Mouse (Mus musculus): ENCODE measurements around the gene Cysrt1. TPM values are rescaled to one million over a fixed set of nuclear protein-coding genes. Genes with fewer than 3 reads are reported as not detected.

Gene Cysrt1
- polyA plus RNA-seq (2014; fragmentation: Illumina TruSeq; extraction: RNeasy Lipid Tissue Mini Kit (QIAGEN cat#74804); ENCODE audit: low read depth, low replicate concordance): not detected

GRCm38 (mm10) chr2:25242101-25242506 is at the start of gene Cysrt1, which contains the start of gene Rnf208:
Gene Cysrt1, minus strand, starts transcription at chr2:25242452.
Gene Rnf208, plus strand, starts transcription at chr2:25242255.

DNA sequence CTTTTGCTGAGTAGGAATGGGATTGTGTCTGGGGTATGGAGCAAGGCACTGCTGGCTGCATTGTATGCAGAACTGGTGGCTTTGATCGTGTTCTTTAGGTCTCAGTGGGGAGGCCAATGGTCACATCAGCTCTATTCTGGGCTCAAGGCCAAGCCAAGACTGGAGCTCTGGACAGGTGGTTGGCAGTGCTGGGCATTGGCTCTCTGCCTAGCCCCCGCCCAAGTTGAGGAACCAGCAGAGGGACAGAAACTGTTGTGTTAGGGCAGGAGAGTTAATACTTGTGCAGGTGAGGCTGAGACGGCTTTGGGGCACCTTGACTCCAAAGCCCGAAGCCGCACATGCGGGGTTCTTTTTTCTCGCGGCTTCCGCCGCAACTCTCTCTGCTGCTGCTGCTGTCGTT is 47.4 kb upstream of the Cysrt1 start, which contains the start of gene Lrrc26:
Lrrc26 (plus strand) TSS at position 265 of the 400 bp plus-strand sequence.

GRCm38 (mm10) chr2:25287927-25288649 is 45.8 kb upstream of the Cysrt1 start, which contains the start of gene Tmem210:
Gene Tmem210, plus strand, starts transcription at chr2:25288145.

GRCm38 (mm10) chr2:25271827-25272511 is 29.7 kb upstream of the Cysrt1 start, which contains the start of the genes Ssna1 and Anapc2:
Gene Ssna1, minus strand, starts transcription at chr2:25272438.
Gene Anapc2, plus strand, starts transcription at chr2:25272478.

DNA sequence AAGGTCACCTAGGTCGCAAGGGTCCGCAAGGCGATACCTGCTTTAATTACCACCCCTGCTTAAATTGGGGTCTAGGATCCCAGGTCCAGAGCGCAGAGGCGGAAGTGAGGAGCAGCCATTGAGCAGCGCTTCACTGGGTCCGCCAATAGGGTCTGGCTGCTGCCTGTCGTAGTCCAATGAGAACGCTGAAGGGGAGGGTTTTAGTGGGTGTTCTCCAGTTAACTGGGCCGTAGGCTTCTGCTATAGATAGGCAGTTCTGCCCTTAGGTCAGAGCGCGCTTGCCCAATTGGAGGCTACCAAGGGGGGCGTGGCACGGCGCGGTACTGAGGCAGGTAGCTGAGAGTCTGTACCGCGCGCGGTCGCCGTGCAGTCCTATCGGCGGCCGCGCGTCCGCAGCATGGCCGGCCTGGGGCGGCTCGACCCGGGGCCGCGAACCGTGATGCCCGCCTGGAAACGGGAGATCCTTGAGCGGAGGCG is 20.1 kb upstream of the Cysrt1 start, which contains the start of gene Tprn:
Tprn (plus strand) TSS at position 328 of the 477 bp plus-strand sequence.

GRCm38 (mm10) chr2:25255284-25255779 is 13.1 kb upstream of the Cysrt1 start, which contains the start of gene Tmem203:
Gene Tmem203, plus strand, starts transcription at chr2:25255439.

GRCm38 (mm10) chr2:25246183-25247072 is 4.2 kb upstream of the Cysrt1 start, which contains the start of gene AL732309.1:
Gene AL732309.1, minus strand, starts transcription at chr2:25246863.

GRCm38 (mm10) chr2:25236614-25237013 is 5.6 kb downstream of the Cysrt1 start, which contains the start of gene Rnf224:
Gene Rnf224, minus strand, starts transcription at chr2:25236787.

DNA sequence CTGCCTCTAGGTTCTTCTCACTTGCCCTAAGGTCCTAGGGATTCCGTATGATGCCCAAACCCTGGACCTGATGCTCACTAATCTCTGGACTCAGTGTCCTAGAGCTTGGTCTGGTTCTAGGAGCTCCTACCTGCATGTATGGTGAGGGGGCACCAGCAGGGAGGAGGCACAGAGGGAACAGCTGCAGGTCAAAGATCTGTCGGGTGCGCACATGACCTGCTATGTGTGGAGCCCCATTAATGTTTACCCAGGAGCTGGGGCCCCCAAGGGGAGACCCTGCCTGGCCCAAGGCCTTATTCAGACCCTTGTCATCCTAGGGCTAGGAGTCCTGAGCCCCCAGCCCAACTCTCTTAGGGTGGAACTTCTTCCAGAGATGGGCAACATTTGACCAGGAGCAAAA is 8.2 kb downstream of the Cysrt1 start, which contains the start of gene Slc34a3:
Slc34a3 (minus strand) TSS at position 315 of the 400 bp plus-strand sequence.

DNA sequence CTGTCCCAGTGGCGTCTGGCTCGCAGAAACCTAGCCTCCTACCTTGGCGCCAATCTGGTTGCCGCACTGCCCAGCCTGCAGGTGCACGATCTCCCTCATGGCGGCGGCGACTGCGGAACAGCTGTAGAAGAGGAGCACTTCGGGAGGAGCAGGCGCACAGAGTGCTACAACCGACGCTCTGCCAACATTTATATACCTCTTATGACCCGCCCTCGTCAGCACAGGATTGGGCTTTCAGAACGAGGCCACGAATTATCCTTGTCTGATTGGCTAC is 17.8 kb downstream of the Cysrt1 start, which contains the start of gene Tubb4b:
Tubb4b (minus strand) TSS at position 211 of the 274 bp plus-strand sequence.

DNA sequence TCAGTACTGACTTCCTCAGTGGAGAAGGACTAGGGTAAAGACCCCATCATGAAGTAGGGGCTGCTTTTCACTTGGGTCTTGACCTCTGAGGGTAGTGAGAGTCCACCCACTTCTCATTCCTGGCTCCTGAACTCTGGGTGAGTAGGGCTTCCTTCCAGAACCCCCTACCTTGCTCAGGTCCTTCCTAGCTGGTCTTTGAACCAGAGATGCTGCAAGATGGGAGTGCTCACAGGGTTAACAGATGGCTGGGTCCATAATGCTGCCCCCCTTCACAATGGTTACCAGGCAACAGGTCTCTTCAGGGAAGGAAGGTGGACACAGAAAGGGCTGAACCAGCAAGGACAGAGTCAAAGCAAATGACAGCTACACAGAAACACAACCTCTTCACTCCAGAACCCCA is 23.8 kb downstream of the Cysrt1 start, which contains the start of gene Fam166a:
Fam166a (plus strand) TSS at position 301 of the 400 bp plus-strand sequence.

DNA sequence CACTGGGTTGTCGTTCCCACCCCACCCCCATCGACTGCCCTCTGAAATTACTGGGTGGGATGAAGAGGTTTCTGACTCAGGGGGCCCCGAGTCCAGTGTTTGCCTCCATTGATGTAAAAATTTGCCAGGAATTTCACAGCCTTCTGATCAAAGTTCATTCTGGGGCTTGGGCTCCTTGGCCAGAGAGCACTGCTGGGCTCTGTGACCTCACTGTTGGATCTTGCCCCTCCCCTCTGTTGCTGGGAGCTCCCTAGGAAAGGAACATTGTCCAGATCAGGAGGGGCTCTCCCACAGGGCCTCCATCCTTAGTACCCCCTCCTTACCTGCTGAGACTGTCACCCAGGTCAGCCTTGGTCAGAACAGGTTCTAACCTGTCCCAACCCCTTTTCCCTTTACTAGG is 27.8 kb downstream of the Cysrt1 start, which contains the start of gene Stpg3:
Stpg3 (minus strand) TSS at position 194 of the 400 bp plus-strand sequence.

DNA sequence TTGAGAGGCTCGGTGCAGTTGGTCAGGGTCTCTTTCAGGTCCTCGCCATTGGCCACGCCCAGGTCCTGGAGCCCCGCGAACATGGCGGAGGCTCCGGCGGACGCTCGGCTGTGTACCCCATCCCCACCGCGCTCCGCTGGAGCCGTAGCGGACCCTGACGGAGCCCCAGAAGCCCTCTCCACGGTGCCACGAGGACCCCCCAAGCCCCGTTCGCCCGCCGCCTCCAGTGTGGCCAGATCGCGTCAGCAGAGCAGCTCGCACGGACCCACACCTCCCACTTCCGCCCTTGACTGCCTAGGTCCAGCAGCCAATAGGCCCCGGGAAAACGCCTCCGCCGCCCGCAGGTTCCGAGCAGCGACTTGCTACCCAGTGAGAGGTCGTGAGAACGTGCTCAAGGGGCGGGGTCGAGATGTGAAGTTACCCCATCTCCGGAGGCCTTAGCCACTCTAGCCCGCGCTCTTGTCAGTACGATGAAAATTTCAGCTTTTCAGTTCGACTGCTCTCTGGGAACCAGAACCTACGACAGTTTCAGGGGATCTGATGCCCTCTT is 31.1 kb downstream of the Cysrt1 start, which contains the start of gene Nelfb:
Nelfb (minus strand) TSS at position 369 of the 550 bp plus-strand sequence.

DNA sequence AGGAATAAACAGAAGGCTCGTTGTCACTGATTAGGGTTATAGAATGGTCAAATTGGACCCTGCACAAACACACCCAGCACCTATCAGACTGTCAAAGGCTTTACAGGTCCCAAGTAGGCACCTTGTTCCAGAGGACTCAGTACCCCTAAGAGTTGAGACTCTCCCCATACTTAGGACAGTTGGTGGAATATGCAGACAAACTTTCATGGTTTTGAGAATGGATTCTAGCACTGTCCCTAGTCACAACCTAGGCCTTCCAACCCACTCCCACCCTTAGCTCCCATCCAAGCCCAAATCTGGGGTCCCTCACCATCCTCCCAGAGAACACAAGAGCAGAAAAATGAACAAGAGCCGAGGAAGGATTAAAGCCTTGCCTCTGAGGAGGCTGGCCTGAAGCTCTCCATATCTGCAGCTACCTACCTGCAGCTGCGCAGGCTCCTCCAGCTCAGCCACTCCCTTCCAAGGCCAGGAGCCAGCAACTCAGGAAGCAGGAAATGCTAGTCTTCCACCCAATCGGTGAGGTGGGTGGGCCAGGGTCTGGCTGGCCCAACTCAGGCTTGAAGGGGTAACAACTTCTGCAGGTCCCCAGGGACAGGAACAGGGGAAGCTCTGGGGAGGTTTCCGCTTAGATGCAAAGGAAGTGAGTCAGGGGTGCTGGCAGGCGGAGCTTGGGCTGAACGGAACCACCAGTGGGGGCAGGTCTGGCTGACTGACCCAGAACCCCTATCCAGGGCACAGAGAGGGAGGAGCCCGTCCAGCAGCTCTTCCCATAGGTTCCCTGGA is 45.9 kb downstream of the Cysrt1 start, which contains the start of gene Tor4a:
Tor4a (minus strand) TSS at position 715 of the 783 bp plus-strand sequence.

Other genes starting within 250 kb of the Cysrt1 start
- 6.8 TPM for gene Nsmf, start 188.1 kb downstream of the Cysrt1 start, polyA plus RNA-seq (2014; fragmentation: Illumina TruSeq; extraction: RNeasy Lipid Tissue Mini Kit (QIAGEN cat#74804); ENCODE audit: low read depth, low replicate concordance)
- gene Entpd8, start 162.1 kb downstream of the Cysrt1 start, polyA plus RNA-seq (2014; fragmentation: Illumina TruSeq; extraction: RNeasy Lipid Tissue Mini Kit (QIAGEN cat#74804); ENCODE audit: low read depth, low replicate concordance): 39.5 TPM
- gene Noxa1, start 147.3 kb downstream of the Cysrt1 start, polyA plus RNA-seq (2014; fragmentation: Illumina TruSeq; extraction: RNeasy Lipid Tissue Mini Kit (QIAGEN cat#74804); ENCODE audit: low read depth, low replicate concordance): 1.2 TPM
- gene Nrarp, start 61.7 kb downstream of the Cysrt1 start, polyA plus RNA-seq (2014; fragmentation: Illumina TruSeq; extraction: RNeasy Lipid Tissue Mini Kit (QIAGEN cat#74804); ENCODE audit: low read depth, low replicate concordance): 14.4 TPM
- gene Tor4a, start 45.6 kb downstream of the Cysrt1 start, polyA plus RNA-seq (2014; fragmentation: Illumina TruSeq; extraction: RNeasy Lipid Tissue Mini Kit (QIAGEN cat#74804); ENCODE audit: low read depth, low replicate concordance): 3.9 TPM
- 6.1 TPM for gene Nelfb, start 31.0 kb downstream of the Cysrt1 start, polyA plus RNA-seq (2014; fragmentation: Illumina TruSeq; extraction: RNeasy Lipid Tissue Mini Kit (QIAGEN cat#74804); ENCODE audit: low read depth, low replicate concordance)
- not detected for gene Stpg3, start 27.8 kb downstream of the Cysrt1 start, polyA plus RNA-seq (2014; fragmentation: Illumina TruSeq; extraction: RNeasy Lipid Tissue Mini Kit (QIAGEN cat#74804); ENCODE audit: low read depth, low replicate concordance)
- not detected for gene Fam166a, start 23.7 kb downstream of the Cysrt1 start, polyA plus RNA-seq (2014; fragmentation: Illumina TruSeq; extraction: RNeasy Lipid Tissue Mini Kit (QIAGEN cat#74804); ENCODE audit: low read depth, low replicate concordance)
- 58.7 TPM for gene Tubb4b, start 17.8 kb downstream of the Cysrt1 start, polyA plus RNA-seq (2014; fragmentation: Illumina TruSeq; extraction: RNeasy Lipid Tissue Mini Kit (QIAGEN cat#74804); ENCODE audit: low read depth, low replicate concordance)
- gene Slc34a3, start 8.1 kb downstream of the Cysrt1 start, polyA plus RNA-seq (2014; fragmentation: Illumina TruSeq; extraction: RNeasy Lipid Tissue Mini Kit (QIAGEN cat#74804); ENCODE audit: low read depth, low replicate concordance): not detected
- not detected for gene Rnf224, start 5.7 kb downstream of the Cysrt1 start, polyA plus RNA-seq (2014; fragmentation: Illumina TruSeq; extraction: RNeasy Lipid Tissue Mini Kit (QIAGEN cat#74804); ENCODE audit: low read depth, low replicate concordance)
- not detected for gene Rnf208, start 197 bp downstream of the Cysrt1 start, polyA plus RNA-seq (2014; fragmentation: Illumina TruSeq; extraction: RNeasy Lipid Tissue Mini Kit (QIAGEN cat#74804); ENCODE audit: low read depth, low replicate concordance)
- 0.85 TPM for gene AL732309.1, start 4.4 kb upstream of the Cysrt1 start, polyA plus RNA-seq (2014; fragmentation: Illumina TruSeq; extraction: RNeasy Lipid Tissue Mini Kit (QIAGEN cat#74804); ENCODE audit: low read depth, low replicate concordance)
- 0.76 TPM for gene Tmem203, start 13.0 kb upstream of the Cysrt1 start, polyA plus RNA-seq (2014; fragmentation: Illumina TruSeq; extraction: RNeasy Lipid Tissue Mini Kit (QIAGEN cat#74804); ENCODE audit: low read depth, low replicate concordance)
- 7.7 TPM for gene Tprn, start 20.2 kb upstream of the Cysrt1 start, polyA plus RNA-seq (2014; fragmentation: Illumina TruSeq; extraction: RNeasy Lipid Tissue Mini Kit (QIAGEN cat#74804); ENCODE audit: low read depth, low replicate concordance)
- gene Ssna1, start 30.0 kb upstream of the Cysrt1 start, polyA plus RNA-seq (2014; fragmentation: Illumina TruSeq; extraction: RNeasy Lipid Tissue Mini Kit (QIAGEN cat#74804); ENCODE audit: low read depth, low replicate concordance): 2.0 TPM
- gene Anapc2, start 30.0 kb upstream of the Cysrt1 start, polyA plus RNA-seq (2014; fragmentation: Illumina TruSeq; extraction: RNeasy Lipid Tissue Mini Kit (QIAGEN cat#74804); ENCODE audit: low read depth, low replicate concordance): 9.7 TPM
- not detected for gene Tmem210, start 45.7 kb upstream of the Cysrt1 start, polyA plus RNA-seq (2014; fragmentation: Illumina TruSeq; extraction: RNeasy Lipid Tissue Mini Kit (QIAGEN cat#74804); ENCODE audit: low read depth, low replicate concordance)
- gene Lrrc26, start 47.5 kb upstream of the Cysrt1 start, polyA plus RNA-seq (2014; fragmentation: Illumina TruSeq; extraction: RNeasy Lipid Tissue Mini Kit (QIAGEN cat#74804); ENCODE audit: low read depth, low replicate concordance): 1.0 TPM
- gene Grin1, start 76.7 kb upstream of the Cysrt1 start, polyA plus RNA-seq (2014; fragmentation: Illumina TruSeq; extraction: RNeasy Lipid Tissue Mini Kit (QIAGEN cat#74804); ENCODE audit: low read depth, low replicate concordance): 0.13 TPM
- 21.3 TPM for gene Man1b1, start 89.9 kb upstream of the Cysrt1 start, polyA plus RNA-seq (2014; fragmentation: Illumina TruSeq; extraction: RNeasy Lipid Tissue Mini Kit (QIAGEN cat#74804); ENCODE audit: low read depth, low replicate concordance)
- gene Dpp7, start 113.9 kb upstream of the Cysrt1 start, polyA plus RNA-seq (2014; fragmentation: Illumina TruSeq; extraction: RNeasy Lipid Tissue Mini Kit (QIAGEN cat#74804); ENCODE audit: low read depth, low replicate concordance): 7.7 TPM
- 3.2 TPM for gene Uap1l1, start 123.2 kb upstream of the Cysrt1 start, polyA plus RNA-seq (2014; fragmentation: Illumina TruSeq; extraction: RNeasy Lipid Tissue Mini Kit (QIAGEN cat#74804); ENCODE audit: low read depth, low replicate concordance)
- 0.13 TPM for gene Sapcd2, start 129.9 kb upstream of the Cysrt1 start, polyA plus RNA-seq (2014; fragmentation: Illumina TruSeq; extraction: RNeasy Lipid Tissue Mini Kit (QIAGEN cat#74804); ENCODE audit: low read depth, low replicate concordance)
- 0.28 TPM for gene Entpd2, start 153.4 kb upstream of the Cysrt1 start, polyA plus RNA-seq (2014; fragmentation: Illumina TruSeq; extraction: RNeasy Lipid Tissue Mini Kit (QIAGEN cat#74804); ENCODE audit: low read depth, low replicate concordance)
- 9.3 TPM for gene Npdc1, start 156.9 kb upstream of the Cysrt1 start, polyA plus RNA-seq (2014; fragmentation: Illumina TruSeq; extraction: RNeasy Lipid Tissue Mini Kit (QIAGEN cat#74804); ENCODE audit: low read depth, low replicate concordance)
- not detected for gene Fut7, start 180.8 kb upstream of the Cysrt1 start, polyA plus RNA-seq (2014; fragmentation: Illumina TruSeq; extraction: RNeasy Lipid Tissue Mini Kit (QIAGEN cat#74804); ENCODE audit: low read depth, low replicate concordance)
- gene Abca2, start 186.3 kb upstream of the Cysrt1 start, polyA plus RNA-seq (2014; fragmentation: Illumina TruSeq; extraction: RNeasy Lipid Tissue Mini Kit (QIAGEN cat#74804); ENCODE audit: low read depth, low replicate concordance): 0.09 TPM
- not detected for gene Clic3, start 214.4 kb upstream of the Cysrt1 start, polyA plus RNA-seq (2014; fragmentation: Illumina TruSeq; extraction: RNeasy Lipid Tissue Mini Kit (QIAGEN cat#74804); ENCODE audit: low read depth, low replicate concordance)
- 2.6 TPM for gene Paxx, start 218.6 kb upstream of the Cysrt1 start, polyA plus RNA-seq (2014; fragmentation: Illumina TruSeq; extraction: RNeasy Lipid Tissue Mini Kit (QIAGEN cat#74804); ENCODE audit: low read depth, low replicate concordance)
- not detected for gene Ptgds, start 227.6 kb upstream of the Cysrt1 start, polyA plus RNA-seq (2014; fragmentation: Illumina TruSeq; extraction: RNeasy Lipid Tissue Mini Kit (QIAGEN cat#74804); ENCODE audit: low read depth, low replicate concordance)

Measured in sigmoid colon, adult 10 weeks (tissue).